Mouse (Mus musculus): ENCODE data around the gene Pecr.
"Not testable (repeated sequence)": the region's sequence is repeated elsewhere in the genome, so short reads cannot be mapped to it uniquely, and the experiment has no call there.

The Pecr gene

GRCm38 (mm10) chr1:72238016-72238580, 46.0 kb downstream of the Pecr start:
- in situ Hi-C loops (cut with MboI; ENCODE audit: low sequenced_read_pairs) = no loop called here

- in situ Hi-C loops (cut with MboI; ENCODE audit: low sequenced_read_pairs) = no loop called here
Measured at GRCm38 (mm10) chr1:72237007-72237775, 46.9 kb downstream of the Pecr start.

DNA sequence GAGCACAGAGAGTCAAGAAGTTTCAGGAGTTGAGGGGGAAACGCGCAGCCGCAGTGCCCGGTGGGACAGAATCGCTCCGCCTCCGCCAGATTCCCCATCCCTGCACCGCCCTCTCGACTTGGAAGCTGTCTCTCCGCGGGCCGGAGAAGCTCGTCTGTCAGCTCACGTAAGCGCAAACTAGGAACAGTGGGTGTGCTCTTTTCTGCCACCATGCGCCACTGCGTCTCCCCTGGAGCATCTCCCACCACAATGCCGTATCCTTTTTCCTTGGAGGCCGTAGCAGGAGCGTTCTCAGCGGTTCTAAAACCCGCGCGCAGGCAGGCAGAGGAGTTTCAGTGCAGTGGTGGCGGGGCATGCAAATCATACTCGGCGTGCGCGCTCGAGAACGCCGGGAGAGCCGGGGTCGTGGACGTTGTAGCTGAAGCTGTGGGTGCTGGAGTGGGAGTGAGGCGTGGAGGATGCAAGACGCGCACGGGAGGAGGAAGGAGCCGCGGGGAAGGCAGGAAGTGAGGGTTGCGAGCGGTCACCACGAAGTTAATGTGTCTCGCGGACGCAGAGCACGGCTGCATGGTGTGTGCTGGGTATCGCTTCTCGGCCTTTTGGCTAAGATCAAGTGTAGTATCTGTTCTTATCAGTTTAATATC, 47.6 kb downstream of the Pecr start:
- in situ Hi-C loops (cut with MboI; ENCODE audit: low sequenced_read_pairs) = not testable (repeated sequence)

- in situ Hi-C loops (cut with MboI; ENCODE audit: low sequenced_read_pairs) = not testable (repeated sequence)
Measured at GRCm38 (mm10) chr1:72232592-72232991, 51.5 kb downstream of the Pecr start.

- in situ Hi-C loops (cut with MboI; ENCODE audit: low sequenced_read_pairs) = no loop called here
Measured at GRCm38 (mm10) chr1:72228974-72229373, 55.1 kb downstream of the Pecr start.

DNA sequence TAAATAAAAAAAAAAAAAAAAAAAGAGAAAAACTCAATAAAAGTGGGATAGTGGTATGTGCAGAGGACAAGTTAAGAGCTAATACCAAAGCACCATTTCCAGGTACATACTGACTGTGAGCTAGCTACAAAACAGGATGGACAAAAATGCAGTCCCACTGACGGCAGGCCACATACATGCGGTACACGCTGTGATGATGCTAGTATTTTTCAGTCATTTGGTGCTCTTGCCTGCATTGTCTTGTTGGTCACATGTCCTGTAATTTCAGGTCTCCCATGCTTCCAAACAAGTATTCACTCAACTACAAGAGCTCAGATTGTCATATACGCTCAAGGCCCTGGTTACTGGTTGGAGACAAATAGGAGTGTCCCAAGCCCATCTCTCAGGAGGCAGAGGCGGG, 56.6 kb downstream of the Pecr start:
- in situ Hi-C loops (cut with MboI; ENCODE audit: low sequenced_read_pairs) = no loop called here

- in situ Hi-C loops (cut with MboI; ENCODE audit: low sequenced_read_pairs) = no loop called here
Measured at GRCm38 (mm10) chr1:72226887-72227481, 57.1 kb downstream of the Pecr start.

GRCm38 (mm10) chr1:72226172-72226886, 57.8 kb downstream of the Pecr start:
- in situ Hi-C loops (cut with MboI; ENCODE audit: low sequenced_read_pairs) = no loop called here

DNA sequence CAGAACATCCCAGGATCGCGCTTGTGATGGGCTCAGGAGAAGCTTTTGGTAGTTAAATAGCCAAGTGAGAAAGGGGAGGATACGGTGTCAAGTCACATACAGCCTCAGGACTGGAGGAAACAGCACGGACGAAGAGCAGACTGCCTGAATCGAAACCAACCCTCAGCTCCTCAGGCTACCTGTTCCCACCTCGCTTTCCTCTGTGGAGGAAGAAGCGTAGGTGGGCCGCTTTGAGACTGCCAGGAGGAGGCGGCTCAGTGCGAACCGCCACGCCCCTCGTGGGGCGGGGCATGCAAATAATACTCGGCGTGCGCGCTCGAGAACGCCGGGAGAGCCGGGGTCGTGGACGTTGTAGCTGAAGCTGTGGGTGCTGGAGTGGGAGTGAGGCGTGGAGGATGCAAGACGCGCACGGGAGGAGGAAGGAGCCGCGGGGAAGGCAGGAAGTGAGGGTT, 58.4 kb downstream of the Pecr start:
- in situ Hi-C loops (cut with MboI; ENCODE audit: low sequenced_read_pairs) = not testable (repeated sequence)

GRCm38 (mm10) chr1:72225054-72225718, 58.9 kb downstream of the Pecr start:
- in situ Hi-C loops (cut with MboI; ENCODE audit: low sequenced_read_pairs) = no loop called here

DNA sequence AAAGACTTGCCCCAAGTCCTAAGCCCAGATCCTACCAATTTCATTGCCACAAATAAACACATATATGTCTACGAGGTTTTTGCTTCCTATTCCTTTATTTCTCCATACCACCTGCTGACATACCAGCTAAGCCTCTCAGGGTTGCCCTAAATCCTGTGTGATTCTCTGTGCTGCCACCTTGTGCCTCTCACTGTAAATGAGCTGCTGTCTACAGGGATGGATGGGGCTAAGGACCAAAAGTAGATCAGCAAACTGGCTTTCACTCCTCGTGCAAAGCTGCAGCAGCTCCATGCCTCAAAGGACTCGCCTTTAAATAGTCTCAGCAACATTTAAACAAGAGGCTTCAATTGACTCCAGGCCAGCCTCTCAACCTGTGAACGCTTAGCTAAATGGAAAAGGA, 64.1 kb downstream of the Pecr start:
- in situ Hi-C loops (cut with MboI; ENCODE audit: low sequenced_read_pairs) = no loop called here

DNA sequence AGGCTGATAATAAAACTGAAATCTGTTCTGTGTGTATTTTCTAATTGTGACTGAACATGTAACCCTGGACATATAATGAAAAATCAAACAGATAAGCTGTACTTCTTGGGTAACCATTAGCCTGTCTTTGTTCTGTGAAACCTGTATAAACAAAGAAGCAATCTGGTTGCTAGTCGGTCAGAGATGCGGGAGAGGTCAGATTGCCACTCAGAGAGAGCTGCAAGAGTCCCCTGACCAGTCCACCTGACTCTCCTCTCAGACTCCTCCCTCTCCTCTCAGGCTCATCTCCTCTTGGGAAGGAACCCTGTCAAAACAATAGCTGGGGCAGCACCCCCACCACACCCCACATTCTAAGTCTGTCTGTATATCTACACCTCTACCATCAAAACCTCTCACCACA, 65.0 kb downstream of the Pecr start:
- in situ Hi-C loops (cut with MboI; ENCODE audit: low sequenced_read_pairs) = no loop called here

DNA sequence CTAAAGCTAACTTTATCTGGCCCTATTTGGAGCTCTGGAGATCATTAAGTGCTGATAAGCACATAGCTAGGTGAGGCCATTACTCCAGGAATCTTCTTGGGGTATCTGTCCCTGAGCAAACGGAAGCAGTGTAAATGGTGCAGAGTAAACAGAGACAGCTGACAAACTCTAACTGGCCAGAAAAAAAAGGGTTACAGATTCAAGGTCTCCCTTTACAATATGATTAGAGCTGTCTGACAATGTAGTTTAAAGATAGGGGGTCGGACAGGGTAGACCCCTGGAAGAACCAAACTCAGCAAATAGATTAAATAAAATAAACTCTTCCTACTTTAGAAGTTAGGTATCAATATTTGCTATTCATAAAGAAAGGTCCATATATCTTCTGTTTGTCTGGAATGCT, 65.5 kb downstream of the Pecr start:
- in situ Hi-C loops (cut with MboI; ENCODE audit: low sequenced_read_pairs) = no loop called here

DNA sequence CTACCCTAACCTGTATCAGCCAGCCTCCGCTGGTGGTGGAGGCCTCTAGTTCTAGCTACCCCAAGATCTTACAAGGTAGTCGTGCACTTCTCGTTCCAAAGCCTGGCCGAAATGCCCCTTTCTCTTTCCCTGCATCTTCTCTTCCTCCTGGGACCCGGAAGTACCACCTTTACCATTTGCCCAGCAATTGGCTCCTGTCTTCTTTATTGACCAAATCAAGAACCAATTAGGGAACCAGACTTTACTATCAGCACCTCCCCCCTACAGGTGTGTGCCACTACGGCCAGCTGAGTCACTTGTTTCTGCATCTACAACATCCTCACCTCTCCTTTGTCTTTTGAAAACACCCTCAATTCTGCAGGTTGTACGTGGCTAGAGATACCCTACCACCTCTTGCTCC, 67.4 kb downstream of the Pecr start:
- in situ Hi-C loops (cut with MboI; ENCODE audit: low sequenced_read_pairs) = no loop called here

GRCm38 (mm10) chr1:72215174-72215573, 68.9 kb downstream of the Pecr start:
- in situ Hi-C loops (cut with MboI; ENCODE audit: low sequenced_read_pairs) = no loop called here

DNA sequence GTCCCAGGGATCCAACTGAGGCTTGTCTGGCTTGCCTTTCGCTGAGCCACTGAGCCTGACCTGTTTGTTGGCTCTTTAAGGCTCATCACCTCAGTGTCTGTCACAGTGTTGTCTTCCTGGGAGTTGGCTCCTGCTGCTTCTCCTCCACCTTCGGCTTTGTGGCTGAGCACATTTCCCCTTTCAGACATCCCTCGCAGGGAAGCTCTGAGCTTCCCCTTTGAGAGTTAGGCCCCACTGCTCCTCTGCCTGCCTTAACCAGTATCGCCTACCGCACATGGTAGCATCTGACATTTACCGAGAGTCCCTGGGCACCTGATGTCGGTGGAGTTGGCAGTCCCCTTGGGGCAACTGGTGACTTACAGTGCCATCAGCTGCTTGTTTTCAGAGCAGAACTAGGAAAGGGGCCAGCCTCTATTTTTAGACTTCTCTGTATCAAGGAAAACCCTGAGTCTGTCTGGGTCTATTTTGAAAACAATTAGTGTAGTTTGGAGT, 69.6 kb downstream of the Pecr start:
- in situ Hi-C loops (cut with MboI; ENCODE audit: low sequenced_read_pairs) = no loop called here

DNA sequence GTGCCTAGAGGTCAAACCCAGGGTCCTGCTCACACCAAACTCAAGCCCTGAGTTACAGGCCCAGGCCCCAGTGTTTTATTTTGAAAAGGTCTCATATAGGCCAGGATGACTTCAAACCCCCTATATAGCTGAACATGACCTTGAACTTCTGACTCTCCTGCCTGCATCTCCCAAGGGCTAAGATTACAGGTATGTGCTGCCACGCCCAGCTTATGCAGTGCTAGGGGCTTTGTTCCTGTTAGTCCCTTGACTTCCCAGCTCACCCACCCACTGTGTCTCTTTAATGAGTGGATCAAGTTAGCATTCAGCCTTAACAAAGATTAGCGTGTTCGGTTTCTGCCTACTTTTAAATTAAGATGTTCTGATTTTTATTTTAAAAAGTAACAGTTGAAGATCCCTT, 70.2 kb downstream of the Pecr start:
- in situ Hi-C loops (cut with MboI; ENCODE audit: low sequenced_read_pairs) = no loop called here

DNA sequence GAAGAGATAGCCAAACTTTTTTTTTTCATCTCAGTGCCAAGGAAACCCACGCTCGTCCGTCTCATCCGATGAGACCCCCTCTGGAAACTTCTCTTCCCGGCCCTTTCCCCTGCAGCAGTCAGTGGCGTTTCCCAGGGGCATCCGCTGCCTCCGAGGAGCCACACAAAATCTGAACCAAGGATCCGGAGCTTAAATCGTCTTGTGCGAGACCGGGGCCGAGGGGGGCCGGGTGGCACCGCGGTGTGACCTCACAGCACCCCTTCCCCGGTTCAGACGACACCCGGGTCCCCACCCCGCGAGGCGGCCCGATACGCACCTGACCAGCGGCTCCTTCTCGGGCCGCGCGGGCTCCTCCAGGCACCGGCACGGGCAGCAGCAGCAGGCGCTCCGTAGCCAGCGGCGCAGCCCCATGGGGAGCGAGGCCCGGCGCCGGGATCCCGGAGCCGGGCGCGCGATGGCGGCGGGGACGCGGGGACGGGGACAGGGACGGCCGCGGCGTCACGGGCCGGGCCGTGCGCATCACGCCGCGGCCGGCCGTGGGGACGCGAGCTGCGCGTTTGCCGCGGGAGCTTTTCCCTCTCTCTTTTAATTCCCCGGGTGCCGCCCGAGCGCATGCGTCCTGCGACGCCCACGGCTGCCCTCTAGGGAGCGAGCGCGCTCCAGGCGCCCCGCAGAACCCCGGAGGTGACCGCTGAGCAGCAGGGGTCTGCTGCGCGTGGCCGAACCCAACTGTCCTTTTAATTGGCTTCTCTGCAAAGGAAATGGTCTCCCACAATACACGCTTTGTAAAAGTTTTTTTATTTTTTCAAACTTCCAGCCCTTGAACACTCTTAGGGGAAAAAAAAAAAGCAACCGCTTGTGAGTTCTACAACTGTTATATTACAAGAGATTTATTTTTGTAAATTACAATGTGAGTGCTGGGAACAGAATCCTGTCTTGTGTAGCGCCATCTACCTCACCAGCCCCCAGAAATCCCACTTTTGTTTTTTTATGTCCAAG, 72.1 kb downstream of the Pecr start, which contains the start of gene Mreg:
Gene Mreg (minus strand): TSS at position 607 of the 999 bp plus-strand sequence.
- in situ Hi-C loops (cut with MboI; ENCODE audit: low sequenced_read_pairs) = no loop called here
